Mouse (Mus musculus) lung, embryonic 14.5 days (tissue): ENCODE measurements at regions not wholly inside any gene's neighbourhood (a gene's known extent, or its start where the extent isn't known, plus 50 kb on each side); places are given as distances from the start of the nearest gene placed in this dataset.

ENCODE experiments used
- ATAC-seq: fragments of 200-750 bp; cut with Nextera tagmentation; 2 replicates; pipeline ENCODE4 v1.8.0; 2017; ENCODE audit warnings: mild to moderate bottlenecking, moderate TSS enrichment, moderate library complexity; ENCODE audit not compliant: insufficient read depth
- DNase-seq: peaks from one replicate; pipeline ENCODE4 v3.0.0-alpha.2; 2015
- H3K27ac ChIP-seq: fragments of 300-500 bp; sonication (generic); 2 replicates; pipeline ENCODE4 v1.5.1; 2014; ENCODE audit warnings: low read depth, mild to moderate bottlenecking, moderate library complexity
- H3K27me3 ChIP-seq: fragments of 300-500 bp; sonication (generic); 2 replicates; pipeline ENCODE4 v1.6.1; 2014; ENCODE audit warnings: low read length, control low read depth; ENCODE audit not compliant: insufficient read depth
- H3K36me3 ChIP-seq: fragments of 300-500 bp; sonication (generic); 2 replicates; pipeline ENCODE4 v1.6.1; 2014; ENCODE audit warnings: control low read depth; ENCODE audit not compliant: insufficient read depth
- H3K4me1 ChIP-seq: fragments of 300-500 bp; sonication (generic); 2 replicates; pipeline ENCODE4 v1.6.1; 2014; ENCODE audit warnings: antibody characterized with exemption, control low read depth; ENCODE audit not compliant: insufficient read depth
- H3K4me2 ChIP-seq: fragments of 300-500 bp; sonication (generic); 2 replicates; pipeline ENCODE4 v1.6.1; 2014; ENCODE audit warnings: mild to moderate bottlenecking
- H3K4me3 ChIP-seq: fragments of 300-500 bp; sonication (generic); 2 replicates; pipeline ENCODE4 v1.5.1; 2014; ENCODE audit warnings: low read depth, low read length
- H3K9ac ChIP-seq: fragments of 300-500 bp; sonication (generic); 2 replicates; pipeline ENCODE4 v1.6.1; 2014
- H3K9me3 ChIP-seq: fragments of 300-500 bp; sonication (generic); 2 replicates; pipeline ENCODE4 v1.6.1; 2016; ENCODE audit warnings: low read depth, low read length, control low read depth
- CTCF ChIP-seq: IDR thresholded peaks from 2 replicates; pipeline ENCODE4 v1.5.1; 2016; ENCODE audit warnings: antibody characterized with exemption, low read depth
- WGBS: fragments of 180-500 bp; shearing (Covaris S2); extraction: QIAGEN DNeasy Blood & Tissue Kit; methylation state at CpG from one replicate; pipeline ENCODE4 v1.1.7; 2014; 5-methylcytosine and 5-hydroxymethylcytosine counted together

DNA sequence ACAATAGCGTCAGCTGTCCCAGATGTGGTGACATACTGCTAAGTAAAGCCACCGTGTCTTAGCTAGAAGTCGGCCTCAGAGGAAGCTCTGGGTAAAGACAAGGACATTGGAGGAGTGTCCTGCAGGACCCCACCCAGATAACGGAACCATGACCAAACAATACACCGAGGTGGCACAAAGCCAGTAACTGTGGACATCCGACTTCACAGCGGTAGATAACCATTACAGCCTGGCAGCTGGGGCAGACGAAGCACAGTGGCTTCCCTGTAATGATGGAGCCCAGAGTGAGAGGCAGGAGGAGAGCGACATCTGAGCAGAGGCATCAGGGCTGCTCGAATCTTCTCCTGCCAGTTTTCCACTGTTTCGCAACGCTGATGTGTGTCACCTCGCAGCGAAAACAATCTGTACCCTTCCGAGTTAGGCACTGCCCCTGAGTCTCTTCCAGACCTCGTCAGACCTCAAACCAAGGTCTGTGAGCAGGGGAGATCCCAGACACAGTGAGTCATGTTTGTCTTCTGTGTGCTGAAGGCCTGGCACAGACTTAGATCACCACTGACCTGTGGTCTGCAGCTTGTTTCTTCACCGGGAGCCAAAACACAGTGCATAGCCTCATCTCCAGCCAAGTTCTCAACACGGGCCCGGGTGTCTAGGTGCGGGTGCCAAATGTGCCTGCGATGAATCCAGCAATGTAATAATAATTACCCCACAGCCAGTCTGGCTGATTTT, 159.7 kb upstream of the Hmga2 start:
- no peak for TF ChIP-seq CTCF
- no peak overlapping the region for H3K9ac ChIP-seq
- DNase-seq (peak; percentile 46), ATAC-seq (peak; percentile 21; the same call in 1 of the 2 replicates)
- WGBS, result 47% methylated on average over 21 of the region's 21 CpGs
- H3K4me2 ChIP-seq, result no peak overlapping the region
- H3K9me3 ChIP-seq, result no peaks in the 10 kb centered on the region
- H3K4me3 ChIP-seq, result no peak overlapping the region
- no peak overlapping the region for H3K27ac ChIP-seq
- H3K36me3 ChIP-seq, result no peaks in the 10 kb centered on the region
- H3K4me1 ChIP-seq, result peaks cover 6% of the 10 kb centered on the region; the same call in 1 of the 2 replicates
- H3K27me3 ChIP-seq, result no peaks in the 10 kb centered on the region

DNA sequence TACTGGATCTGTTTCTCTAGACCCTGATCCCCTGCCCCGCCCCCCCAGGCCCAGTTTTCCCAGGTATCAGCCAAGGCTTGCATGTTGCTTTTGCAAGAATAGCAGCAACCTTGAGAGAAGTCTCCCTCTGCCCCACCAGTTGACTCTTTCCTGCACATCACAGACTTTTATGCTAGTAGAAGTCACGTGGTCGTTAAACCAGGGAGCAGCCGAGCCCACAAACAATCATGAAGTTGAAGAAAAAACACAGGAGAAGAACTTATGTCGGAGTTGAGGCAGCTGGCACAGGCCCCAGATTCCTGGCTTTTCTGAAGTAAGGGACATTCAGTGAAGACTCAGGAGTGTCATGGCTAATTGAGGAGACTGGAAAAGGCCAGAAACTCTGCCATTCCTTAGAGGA, 158.9 kb upstream of the Hmga2 start:
- Histone ChIP-seq H3K9ac (no peak overlapping the region), H3K4me3 (no peak overlapping the region), H3K4me2 (no peak overlapping the region), H3K36me3 (no peaks in the 10 kb centered on the region), H3K27ac (no peak overlapping the region), H3K27me3 (no peaks in the 10 kb centered on the region), H3K9me3 (no peaks in the 10 kb centered on the region), H3K4me1 (peaks cover 7% of the 10 kb centered on the region; the same call in 1 of the 2 replicates)
- ATAC-seq, result no peak
- TF ChIP-seq CTCF, result no peak
- WGBS, result 61% methylated on average over 5 of the region's 5 CpGs
- no peak for DNase-seq

DNA sequence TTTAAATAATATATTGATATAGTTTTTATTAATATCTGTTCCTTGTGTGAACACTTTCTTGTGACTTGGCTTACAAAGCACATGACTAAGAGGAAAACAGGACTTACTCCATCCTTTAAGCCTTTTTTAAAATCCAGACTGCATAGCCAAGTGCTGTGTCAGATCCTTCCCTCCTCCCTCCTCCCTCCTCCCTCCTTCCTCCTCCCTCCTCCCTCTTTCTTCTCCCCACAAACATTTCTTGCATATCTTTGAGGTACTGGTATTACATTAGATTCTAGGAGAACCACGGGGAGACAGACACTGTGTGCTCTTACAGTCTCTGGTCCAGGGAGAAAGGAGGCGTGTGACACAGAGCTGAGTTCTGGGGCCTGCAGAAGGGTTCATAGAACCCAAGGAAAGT, 155.8 kb upstream of the Hmga2 start:
- Histone ChIP-seq H3K27me3 (no peaks in the 10 kb centered on the region), H3K9me3 (no peaks in the 10 kb centered on the region), H3K4me2 (no peak overlapping the region), H3K36me3 (no peaks in the 10 kb centered on the region), H3K4me3 (no peak overlapping the region), H3K27ac (no peak overlapping the region), H3K9ac (no peak overlapping the region), H3K4me1 (peaks cover 9% of the 10 kb centered on the region; the same call in 1 of the 2 replicates)
- DNase-seq (no peak), ATAC-seq (no peak)
- no peak for TF ChIP-seq CTCF
- WGBS, result 49% methylated on average over 2 of the region's 2 CpGs

DNA sequence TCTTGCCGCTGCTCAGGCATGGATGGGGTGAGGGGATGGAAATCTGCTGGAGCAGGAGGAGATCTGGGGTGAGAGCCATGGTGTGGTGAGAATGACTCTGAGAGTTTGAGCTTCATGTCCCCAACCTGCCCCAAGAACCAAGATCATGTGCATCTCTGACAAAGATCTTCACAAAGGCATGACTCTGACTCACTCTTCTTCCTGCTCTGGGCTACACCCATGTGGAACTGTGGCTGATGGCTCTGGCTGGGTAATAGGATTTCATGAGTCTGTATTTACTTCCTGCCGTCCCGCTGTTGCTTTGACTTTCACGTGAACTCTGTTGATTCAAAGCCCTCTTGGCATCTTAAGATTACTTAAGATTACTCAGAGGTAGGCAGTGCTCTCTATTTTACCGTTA, 151.8 kb upstream of the Hmga2 start:
- H3K9ac ChIP-seq, result no peak overlapping the region
- TF ChIP-seq CTCF, result no peak
- H3K36me3 ChIP-seq, result no peaks in the 10 kb centered on the region
- no peak for DNase-seq
- no peaks in the 10 kb centered on the region for H3K27me3 ChIP-seq
- ATAC-seq, result no peak
- no peak overlapping the region for H3K27ac ChIP-seq
- H3K4me3 ChIP-seq, result no peak overlapping the region
- H3K4me1 ChIP-seq, result peaks cover 3% of the 10 kb centered on the region; the same call in 1 of the 2 replicates
- H3K4me2 ChIP-seq, result no peak overlapping the region
- 58% methylated on average over 5 of the region's 5 CpGs for WGBS
- H3K9me3 ChIP-seq, result no peaks in the 10 kb centered on the region

DNA sequence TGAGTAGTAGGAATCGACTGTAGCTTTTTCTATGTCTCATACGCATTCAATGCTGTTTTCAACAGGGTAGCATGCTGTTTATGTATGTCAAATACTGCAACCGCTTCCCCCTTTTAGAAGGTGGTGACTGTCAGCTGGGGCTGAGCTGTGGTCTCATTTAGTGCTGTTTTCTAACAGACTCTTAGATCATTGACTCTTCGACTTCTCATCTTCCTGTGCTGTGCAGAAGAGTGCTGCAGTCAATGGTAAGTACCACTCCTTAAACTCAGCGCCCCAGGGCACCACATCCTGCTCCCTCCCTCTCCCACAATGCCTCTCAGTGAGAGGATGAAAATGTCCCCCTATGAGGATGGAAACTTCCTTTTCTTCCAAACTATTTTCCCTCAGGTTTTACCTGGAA, 149.2 kb upstream of the Hmga2 start:
- no peak overlapping the region for H3K9ac ChIP-seq
- 75% methylated on average over 5 of the region's 5 CpGs for WGBS
- TF ChIP-seq CTCF, result no peak
- no peak overlapping the region for H3K27ac ChIP-seq
- H3K4me2 ChIP-seq, result no peak overlapping the region
- H3K4me1 ChIP-seq, result peaks cover 3% of the 10 kb centered on the region; the same call in 1 of the 2 replicates
- DNase-seq, result no peak
- H3K9me3 ChIP-seq, result no peaks in the 10 kb centered on the region
- H3K36me3 ChIP-seq, result no peaks in the 10 kb centered on the region
- no peaks in the 10 kb centered on the region for H3K27me3 ChIP-seq
- no peak overlapping the region for H3K4me3 ChIP-seq
- ATAC-seq, result no peak

DNA sequence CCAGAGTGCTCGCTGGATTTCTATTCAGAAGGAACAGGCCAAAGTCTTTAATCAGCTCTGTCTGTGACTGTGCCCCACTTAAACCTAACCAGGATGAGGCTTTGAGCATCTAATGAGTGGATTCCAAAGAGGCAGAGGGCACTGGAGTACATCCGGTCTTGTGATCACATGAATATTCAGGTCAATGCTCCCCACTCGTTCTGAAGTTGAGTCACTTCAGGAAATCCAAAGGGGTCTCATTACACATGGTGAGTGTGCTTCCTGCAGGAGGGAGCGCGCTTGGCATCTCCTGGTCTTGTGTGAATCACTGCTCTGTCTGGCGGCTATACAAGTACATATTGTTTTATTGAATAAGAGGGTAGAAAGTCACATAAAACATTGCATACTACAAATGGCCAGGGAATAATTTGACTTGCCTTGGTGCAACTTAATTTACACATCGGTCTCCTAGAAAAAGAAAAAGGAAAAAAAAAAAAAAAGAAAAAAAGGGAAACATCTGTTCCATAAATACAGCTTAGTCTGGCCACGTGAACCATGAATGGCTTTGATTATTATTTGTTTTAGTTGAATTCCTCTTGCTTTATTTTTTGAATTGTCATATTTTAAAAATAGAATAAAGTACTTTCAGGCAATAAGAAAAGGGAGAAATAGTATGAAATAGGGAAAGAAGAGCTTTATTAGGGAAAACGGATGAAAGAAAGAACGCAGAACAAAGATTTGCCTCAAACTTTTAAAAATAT, 148.1 kb upstream of the Hmga2 start:
- TF ChIP-seq CTCF, result no peak
- no peaks in the 10 kb centered on the region for H3K4me1 ChIP-seq
- WGBS, result 59% methylated on average over 10 of the region's 10 CpGs
- H3K4me2 ChIP-seq, result no peak overlapping the region
- no peak overlapping the region for H3K9ac ChIP-seq
- DNase-seq (peak; percentile 43), ATAC-seq (no peak)
- H3K36me3 ChIP-seq, result no peaks in the 10 kb centered on the region
- no peaks in the 10 kb centered on the region for H3K9me3 ChIP-seq
- H3K4me3 ChIP-seq, result no peak overlapping the region
- H3K27ac ChIP-seq, result no peak overlapping the region
- H3K27me3 ChIP-seq, result no peaks in the 10 kb centered on the region

DNA sequence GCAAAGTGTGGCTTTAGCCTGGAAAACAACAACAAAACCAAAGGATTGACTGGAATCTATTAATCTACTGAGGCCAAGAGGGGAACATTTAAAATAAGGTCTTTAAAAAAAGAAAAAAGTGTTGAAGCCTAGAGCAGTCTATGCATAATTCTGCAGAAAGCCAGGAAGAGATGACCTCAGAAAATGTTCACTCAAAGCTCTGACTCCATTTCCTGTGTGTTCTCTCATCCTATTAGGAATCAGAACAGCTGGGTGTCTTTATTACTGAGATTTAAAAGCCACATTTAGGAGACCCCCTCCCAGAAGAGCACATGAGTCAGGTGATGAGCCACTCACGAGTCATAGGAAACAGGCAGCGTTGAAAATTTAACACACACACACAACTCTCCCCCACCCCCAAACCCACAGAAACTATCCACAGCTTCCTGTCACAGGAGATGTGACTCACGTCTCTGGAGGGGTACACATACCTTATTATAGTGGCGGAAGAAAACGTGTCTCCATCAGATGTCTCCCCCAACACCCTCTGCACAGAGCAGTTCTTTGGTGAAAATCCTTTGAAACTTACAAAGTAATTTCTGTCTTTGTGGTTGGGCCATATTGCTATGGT, 140.2 kb upstream of the Hmga2 start:
- Histone ChIP-seq H3K27me3 (no peaks in the 10 kb centered on the region), H3K9ac (no peak overlapping the region), H3K4me2 (no peak overlapping the region), H3K4me1 (no peaks in the 10 kb centered on the region), H3K27ac (no peak overlapping the region), H3K4me3 (no peak overlapping the region), H3K9me3 (no peaks in the 10 kb centered on the region), H3K36me3 (no peaks in the 10 kb centered on the region)
- no peak for DNase-seq
- 56% methylated on average over 5 of the region's 5 CpGs for WGBS
- TF ChIP-seq CTCF, result no peak
- ATAC-seq, result no peak
